Mouse (Mus musculus) CH12F3 (cell line): ENCODE measurements around the gene Pvrig.
"Not testable (repeated sequence)": the region's sequence is repeated elsewhere in the genome, so short reads cannot be mapped to it uniquely, and the experiment has no call there.

ENCODE experiments used
- in situ Hi-C: fragments of 300-500 bp; cut with MboI; formaldehyde crosslinking; loops from 2 replicates; pipeline ENCODE4 v1.14.3; 2020; ENCODE audit warnings: low sequenced_read_pairs

The Pvrig gene

GRCm38 (mm10) chr5:138341661-138342060 is at the start of gene Pvrig:
Pvrig (plus strand) TSS chr5:138341961.
- in situ Hi-C loops, result no loop called here

- in situ Hi-C loops, result no loop called here
Observed at GRCm38 (mm10) chr5:138294158-138294557, 47.6 kb upstream of the Pvrig start.

GRCm38 (mm10) chr5:138299613-138300012 is 42.1 kb upstream of the Pvrig start:
- in situ Hi-C loops, result no loop called here

- in situ Hi-C loops, result no loop called here
Observed at GRCm38 (mm10) chr5:138312795-138313194, 29.0 kb upstream of the Pvrig start.

- in situ Hi-C loops, result no loop called here
Observed at GRCm38 (mm10) chr5:138343216-138343615, 1.5 kb downstream of the Pvrig start.

GRCm38 (mm10) chr5:138363208-138363607 is 21.4 kb downstream of the Pvrig start:
- in situ Hi-C loops, result not testable (repeated sequence)

GRCm38 (mm10) chr5:138365347-138365746 is 23.6 kb downstream of the Pvrig start:
- in situ Hi-C loops, result not testable (repeated sequence)
